Mouse (Mus musculus) limb, embryonic 13.5 days (tissue): Measurements from ENCODE around the gene Gm43638. TPM values are rescaled to one million over a fixed set of nuclear protein-coding genes. Genes with fewer than 3 reads are reported as not detected.
"Not testable (repeated sequence)": the region's sequence is repeated elsewhere in the genome, so short reads cannot be mapped to it uniquely, and the experiment has no call there.

Source experiments
- ATAC-seq: fragments of 200-750 bp; cut with Nextera tagmentation; 2 replicates; pipeline ENCODE4 v1.8.0; 2017; ENCODE audit warnings: low read depth, moderate number of reproducible peaks, moderate TSS enrichment; ENCODE audit not compliant: low FRiP score
- H3K27ac ChIP-seq: fragments of 300-500 bp; sonication (generic); 2 replicates; pipeline ENCODE4 v1.5.1; 2015; ENCODE audit warnings: inconsistent platforms, mild to moderate bottlenecking, moderate library complexity
- H3K27me3 ChIP-seq: fragments of 300-500 bp; sonication (generic); 2 replicates; pipeline ENCODE4 v1.6.1; 2015; ENCODE audit warnings: mild to moderate bottlenecking, inconsistent platforms
- H3K36me3 ChIP-seq: fragments of 300-500 bp; sonication (generic); 2 replicates; pipeline ENCODE4 v1.6.1; 2015; ENCODE audit warnings: inconsistent platforms, mild to moderate bottlenecking, moderate library complexity
- H3K4me1 ChIP-seq: fragments of 300-500 bp; sonication (generic); 2 replicates; pipeline ENCODE4 v1.6.1; 2015; ENCODE audit warnings: inconsistent platforms
- H3K4me2 ChIP-seq: fragments of 300-500 bp; sonication (generic); replicated peaks from 2 replicates; pipeline ENCODE4 v1.6.1; 2015; ENCODE audit warnings: inconsistent platforms, mild to moderate bottlenecking, moderate library complexity
- H3K4me3 ChIP-seq: fragments of 300-500 bp; sonication (generic); 2 replicates; pipeline ENCODE4 v1.5.1; 2015; ENCODE audit warnings: moderate library complexity, mild to moderate bottlenecking, inconsistent platforms
- H3K9ac ChIP-seq: fragments of 300-500 bp; sonication (generic); 2 replicates; pipeline ENCODE4 v1.6.1; 2015; ENCODE audit warnings: mild to moderate bottlenecking, inconsistent platforms
- H3K9me3 ChIP-seq: fragments of 300-500 bp; sonication (generic); 2 replicates; pipeline ENCODE4 v1.6.1; 2016; ENCODE audit warnings: inconsistent platforms
- WGBS: fragments of 180-500 bp; shearing (Covaris S2); methylation state at CpG from one replicate; pipeline ENCODE4 v1.1.7; 2015; 5-methylcytosine and 5-hydroxymethylcytosine counted together
- polyA plus RNA-seq: library from polyadenylated mRNA; unstranded; fragments of >200 nt; fragmentation: Nextera tagmentation; extraction: Ambion mirVana; gene quantifications from 2 replicates; pipeline ENCODE4 v1.2.1, GENCODE M21; 2015

Gene Gm43638
- polyA plus RNA-seq, result not detected in 2 replicates

GRCm38 (mm10) chr5:87486706-87487105, at the start of gene Gm43638:
Gm43638 (minus strand) TSS chr5:87486806.
- H3K4me2 ChIP-seq, H3K4me1 ChIP-seq, H3K36me3 ChIP-seq, H3K27ac ChIP-seq, H3K27me3 ChIP-seq, H3K9me3 ChIP-seq, H3K9ac ChIP-seq, H3K4me3 ChIP-seq, ATAC-seq: not testable (repeated sequence)
- 86% methylated on average over 1 of the region's 1 CpGs for WGBS

GRCm38 (mm10) chr5:87535994-87536644, 49.5 kb upstream of the Gm43638 start:
- H3K4me2 ChIP-seq, result no peak overlapping the region
- no peaks in the 10 kb centered on the region for H3K36me3 ChIP-seq
- no peak for ATAC-seq
- no peak overlapping the region for H3K27ac ChIP-seq
- no peak overlapping the region for H3K9ac ChIP-seq
- H3K9me3 ChIP-seq, result no peaks in the 10 kb centered on the region
- H3K4me1 ChIP-seq, result no peaks in the 10 kb centered on the region
- whole genome bisulfite sequencing, result 76% methylated on average over 4 of the region's 4 CpGs
- H3K27me3 ChIP-seq, result no peaks in the 10 kb centered on the region
- H3K4me3 ChIP-seq, result no peak overlapping the region

GRCm38 (mm10) chr5:87532288-87532687, 45.7 kb upstream of the Gm43638 start:
- no peaks in the 10 kb centered on the region for H3K27me3 ChIP-seq
- no peak overlapping the region for H3K4me3 ChIP-seq
- H3K36me3 ChIP-seq, result no peaks in the 10 kb centered on the region
- 66% methylated on average over 2 of the region's 2 CpGs for WGBS
- no peak overlapping the region for H3K9ac ChIP-seq
- H3K9me3 ChIP-seq, result no peaks in the 10 kb centered on the region
- no peak overlapping the region for H3K4me2 ChIP-seq
- H3K4me1 ChIP-seq, result no peaks in the 10 kb centered on the region
- no peak for ATAC-seq
- H3K27ac ChIP-seq, result no peak overlapping the region

- not testable (repeated sequence) for H3K9ac ChIP-seq, H3K27me3 ChIP-seq, H3K4me3 ChIP-seq, H3K9me3 ChIP-seq, ATAC-seq, H3K27ac ChIP-seq, H3K4me1 ChIP-seq, H3K4me2 ChIP-seq, H3K36me3 ChIP-seq
- WGBS, result 87% methylated on average over 2 of the region's 2 CpGs
Measured at GRCm38 (mm10) chr5:87523561-87523960, 37.0 kb upstream of the Gm43638 start.

GRCm38 (mm10) chr5:87505776-87506458, 19.3 kb upstream of the Gm43638 start:
- ATAC-seq, result no peak
- H3K9me3 ChIP-seq, result no peaks in the 10 kb centered on the region
- no peaks in the 10 kb centered on the region for H3K27me3 ChIP-seq
- no peak overlapping the region for H3K4me3 ChIP-seq
- 68% methylated on average over 4 of the region's 4 CpGs for WGBS
- no peak overlapping the region for H3K27ac ChIP-seq
- no peaks in the 10 kb centered on the region for H3K4me1 ChIP-seq
- H3K9ac ChIP-seq, result no peak overlapping the region
- H3K4me2 ChIP-seq, result no peak overlapping the region
- H3K36me3 ChIP-seq, result no peaks in the 10 kb centered on the region

GRCm38 (mm10) chr5:87502687-87503086, 16.1 kb upstream of the Gm43638 start:
- no peaks in the 10 kb centered on the region for H3K27me3 ChIP-seq
- H3K9ac ChIP-seq, result no peak overlapping the region
- ATAC-seq, result no peak
- no peaks in the 10 kb centered on the region for H3K36me3 ChIP-seq
- no peaks in the 10 kb centered on the region for H3K4me1 ChIP-seq
- 56% methylated on average over 1 of the region's 1 CpGs for WGBS
- H3K9me3 ChIP-seq, result no peaks in the 10 kb centered on the region
- H3K4me2 ChIP-seq, result no peak overlapping the region
- H3K27ac ChIP-seq, result no peak overlapping the region
- no peak overlapping the region for H3K4me3 ChIP-seq

- Histone ChIP-seq H3K36me3 (no peaks in the 10 kb centered on the region), H3K27ac (no peak overlapping the region), H3K4me1 (no peaks in the 10 kb centered on the region), H3K4me2 (no peak overlapping the region), H3K9me3 (no peaks in the 10 kb centered on the region), H3K9ac (no peak overlapping the region), H3K4me3 (no peak overlapping the region), H3K27me3 (no peaks in the 10 kb centered on the region)
- no peak for ATAC-seq
Measured at GRCm38 (mm10) chr5:87499341-87499740, 12.7 kb upstream of the Gm43638 start.

GRCm38 (mm10) chr5:87498936-87499335, 12.3 kb upstream of the Gm43638 start:
- Histone ChIP-seq H3K4me1 (no peaks in the 10 kb centered on the region), H3K9ac (no peak overlapping the region), H3K36me3 (no peaks in the 10 kb centered on the region), H3K9me3 (no peaks in the 10 kb centered on the region), H3K4me3 (no peak overlapping the region), H3K27ac (no peak overlapping the region), H3K4me2 (no peak overlapping the region), H3K27me3 (no peaks in the 10 kb centered on the region)
- no peak for ATAC-seq

- 92% methylated on average over 1 of the region's 1 CpGs for WGBS
- Histone ChIP-seq H3K9me3 (no peaks in the 10 kb centered on the region), H3K9ac (no peak within 1 kb of the TSS), H3K36me3 (no peaks in the 10 kb centered on the region), H3K4me3 (no peak within 1 kb of the TSS), H3K4me2 (no peak within 1 kb of the TSS), H3K4me1 (no peaks in the 10 kb centered on the region), H3K27ac (no peak within 1 kb of the TSS), H3K27me3 (no peaks in the 10 kb centered on the region)
- ATAC-seq, result no peak
Measured at GRCm38 (mm10) chr5:87490771-87491170, 4.2 kb upstream of the Gm43638 start, which contains the start of gene Ugt2a1. Ugt2a1 (minus strand) TSS chr5:87490871.

- Histone ChIP-seq H3K4me1 (no peaks in the 10 kb centered on the region), H3K36me3 (no peaks in the 10 kb centered on the region), H3K27me3 (no peaks in the 10 kb centered on the region), H3K4me2 (no peak within 1 kb of the TSS), H3K27ac (no peak within 1 kb of the TSS), H3K4me3 (no peak within 1 kb of the TSS), H3K9ac (no peak within 1 kb of the TSS), H3K9me3 (no peaks in the 10 kb centered on the region)
- ATAC-seq, result no peak
- WGBS, result 75% methylated on average over 5 of the region's 5 CpGs
Measured at GRCm38 (mm10) chr5:87482160-87482559, 4.4 kb downstream of the Gm43638 start, which contains the start of gene Ugt2a2. Ugt2a2 (minus strand) TSS chr5:87482260.

GRCm38 (mm10) chr5:87458810-87459209, 27.8 kb downstream of the Gm43638 start:
- no peaks in the 10 kb centered on the region for H3K27me3 ChIP-seq
- no peak overlapping the region for H3K27ac ChIP-seq
- H3K4me1 ChIP-seq, result no peaks in the 10 kb centered on the region
- H3K4me3 ChIP-seq, result no peak overlapping the region
- H3K9ac ChIP-seq, result no peak overlapping the region
- no peak overlapping the region for H3K4me2 ChIP-seq
- no peak for ATAC-seq
- 52% methylated on average over 1 of the region's 1 CpGs for WGBS
- H3K9me3 ChIP-seq, result no peaks in the 10 kb centered on the region
- H3K36me3 ChIP-seq, result no peaks in the 10 kb centered on the region

- ATAC-seq, result no peak
- Histone ChIP-seq H3K9ac (no peak overlapping the region), H3K27ac (no peak overlapping the region), H3K4me3 (no peak overlapping the region), H3K36me3 (no peaks in the 10 kb centered on the region), H3K9me3 (no peaks in the 10 kb centered on the region), H3K27me3 (no peaks in the 10 kb centered on the region), H3K4me2 (no peak overlapping the region), H3K4me1 (no peaks in the 10 kb centered on the region)
Measured at GRCm38 (mm10) chr5:87457701-87458100, 28.9 kb downstream of the Gm43638 start.
